Mouse (Mus musculus) T-cell, adult 66 days (primary cell): ENCODE results near the gene C1qtnf9. TPM values are rescaled to one million over a fixed set of nuclear protein-coding genes. Genes with fewer than 3 reads are reported as not detected.

ENCODE experiments used
- total RNA-seq, 2 experiments: library from RNA; stranded (reverse); gene quantifications; 3 replicates in 1 of 2; 4 replicates in 1 of 2; pipeline ENCODE4 v1.2.4; 2023

C1qtnf9 gene
- 1 to 10 TPM; 2.1 to 2.8 TPM for total RNA-seq

GRCm38 (mm10) chr14:60767884-60768283 lies at the start of gene C1qtnf9:
Gene C1qtnf9, plus strand, starts transcription at chr14:60768134.

GRCm38 (mm10) chr14:60784427-60785315 lies 16.7 kb downstream of the C1qtnf9 start, which contains the start of gene Mipep:
Gene Mipep, plus strand, starts transcription at chr14:60784573.

Other genes starting within 250 kb of the C1qtnf9 start
- 100 to 1,000 TPM; 123 to 131 TPM for gene Spata13, start 134.1 kb upstream of the C1qtnf9 start, total RNA-seq
- gene Mipep, start 16.4 kb downstream of the C1qtnf9 start, total RNA-seq, result 10 to 100 TPM; 13.3 to 16.3 TPM